Mouse (Mus musculus) adrenal gland, adult 18-20 months (tissue): ENCODE data around the gene Kazn. TPM values are rescaled to one million over a fixed set of nuclear protein-coding genes. Genes with fewer than 3 reads are reported as not detected.
A peak's percentile ranks its signal among the peaks of the same experiment; 100 is the strongest.

Experiments used
- DNase-seq, 2 experiments: peaks; one replicate each; pipeline ENCODE4 v3.0.0; 2021 to 2022; ENCODE audit warnings: low spot score in 2 of 2
- total RNA-seq, 2 experiments: library from RNA; stranded (reverse); gene quantifications; 1 replicate in 1 of 2; 2 replicates in 1 of 2; pipeline ENCODE4 v1.2.3; 2021

The Kazn gene
- total RNA-seq, 2 experiments from 2014 or later, result 11.1 to 18.6 TPM

GRCm38 (mm10) chr4:142196626-142197025, 42.6 kb downstream of the Kazn start:
- DNase-seq, result no peak

- DNase-seq, result no peak
Observed at GRCm38 (mm10) chr4:142193780-142194179, 45.4 kb downstream of the Kazn start.

GRCm38 (mm10) chr4:142193151-142193578, 46.0 kb downstream of the Kazn start:
- no peak for DNase-seq

GRCm38 (mm10) chr4:142189960-142190359, 49.2 kb downstream of the Kazn start:
- no peak for DNase-seq

GRCm38 (mm10) chr4:142188501-142188900, 50.7 kb downstream of the Kazn start:
- no peak for DNase-seq

- no peak for DNase-seq
Observed at GRCm38 (mm10) chr4:142186155-142186554, 53.0 kb downstream of the Kazn start.

GRCm38 (mm10) chr4:142185533-142185900, 53.7 kb downstream of the Kazn start:
- no peak for DNase-seq

GRCm38 (mm10) chr4:142184852-142185532, 54.2 kb downstream of the Kazn start:
- no peak for DNase-seq

GRCm38 (mm10) chr4:142183591-142183990, 55.6 kb downstream of the Kazn start:
- DNase-seq, result no peak

- DNase-seq, result no peak
Observed at GRCm38 (mm10) chr4:142183015-142183414, 56.2 kb downstream of the Kazn start.

- no peak for DNase-seq
Observed at GRCm38 (mm10) chr4:142181646-142182045, 57.6 kb downstream of the Kazn start.

GRCm38 (mm10) chr4:142180874-142181273, 58.3 kb downstream of the Kazn start:
- no peak for DNase-seq

GRCm38 (mm10) chr4:142180289-142180688, 58.9 kb downstream of the Kazn start:
- DNase-seq, result peak; percentile 57 to 61

GRCm38 (mm10) chr4:142179531-142179930, 59.7 kb downstream of the Kazn start:
- peak; percentile 81 to 86 for DNase-seq

- no peak for DNase-seq
Observed at GRCm38 (mm10) chr4:142176732-142177131, 62.5 kb downstream of the Kazn start.

- DNase-seq, result no peak
Observed at GRCm38 (mm10) chr4:142173981-142174485, 65.2 kb downstream of the Kazn start.

GRCm38 (mm10) chr4:142172942-142173341, 66.3 kb downstream of the Kazn start:
- DNase-seq, result no peak

GRCm38 (mm10) chr4:142171788-142172497, 67.3 kb downstream of the Kazn start:
- no peak for DNase-seq

- no peak for DNase-seq
Observed at GRCm38 (mm10) chr4:142170882-142171768, 68.1 kb downstream of the Kazn start.

GRCm38 (mm10) chr4:142169636-142170035, 69.6 kb downstream of the Kazn start:
- DNase-seq, result no peak

GRCm38 (mm10) chr4:142168352-142168751, 70.8 kb downstream of the Kazn start:
- DNase-seq, result no peak
